Mouse (Mus musculus): ENCODE measurements around the gene Ppfia4. TPM values are rescaled to one million over a fixed set of nuclear protein-coding genes. Genes with fewer than 3 reads are reported as not detected.
"Not testable (repeated sequence)": the region's sequence is repeated elsewhere in the genome, so short reads cannot be mapped to it uniquely, and the experiment has no call there.

Gene Ppfia4
- polyA plus RNA-seq, 1 experiment from 2014 or later = 20.4 TPM

- no peak for ATAC-seq (replicated peaks)
- no peaks in the 10 kb centered on the region for H3K9me3 ChIP-seq
- no peaks in the 10 kb centered on the region for H3K36me3 ChIP-seq (replicated peaks)
- H3K27ac ChIP-seq = no peak overlapping the region
- H3K4me2 ChIP-seq = no peak overlapping the region
- H3K4me3 ChIP-seq = no peak overlapping the region
- no peaks in the 10 kb centered on the region for H3K27me3 ChIP-seq (replicated peaks)
- H3K4me1 ChIP-seq = peaks cover 9% of the 10 kb centered on the region; the same call in 1 of the 2 replicates
- 81% methylated on average over 13 of the region's 13 CpGs for WGBS
- H3K9ac ChIP-seq = no peak overlapping the region
Observed at GRCm38 (mm10) chr1:134275616-134276464, 56.9 kb downstream of the Ppfia4 start.

DNA sequence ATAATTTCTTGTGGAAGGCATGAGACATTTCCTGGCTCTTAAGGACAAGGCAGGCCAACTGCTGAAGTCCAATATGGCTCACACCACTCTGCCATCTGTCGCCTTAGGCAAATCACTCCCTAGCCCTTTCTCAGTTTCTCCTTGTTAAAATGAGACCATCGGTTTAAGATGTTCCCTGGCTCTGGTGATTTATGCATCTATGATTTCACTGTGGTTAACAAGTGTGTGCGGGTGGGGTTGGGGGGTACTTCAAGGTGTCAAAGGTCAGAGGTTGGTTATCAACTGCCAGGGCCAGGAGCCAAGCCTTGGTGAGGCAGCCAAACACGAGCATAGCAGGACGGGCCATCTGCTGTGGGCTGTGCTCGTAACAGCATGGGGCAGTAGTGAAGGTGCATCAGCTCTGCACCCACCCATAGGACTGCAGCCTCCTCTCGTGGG is 58.2 kb downstream of the Ppfia4 start:
- Histone ChIP-seq H3K9me3 (no peaks in the 10 kb centered on the region), H3K4me3 (no peak overlapping the region), H3K4me2 (no peak overlapping the region), H3K27me3 (replicated peaks) (no peaks in the 10 kb centered on the region), H3K9ac (no peak overlapping the region), H3K36me3 (replicated peaks) (no peaks in the 10 kb centered on the region), H3K4me1 (peaks cover 9% of the 10 kb centered on the region; the same call in 1 of the 2 replicates), H3K27ac (no peak overlapping the region)
- ATAC-seq (replicated peaks) = no peak
- WGBS = 79% methylated on average over 7 of the region's 7 CpGs

DNA sequence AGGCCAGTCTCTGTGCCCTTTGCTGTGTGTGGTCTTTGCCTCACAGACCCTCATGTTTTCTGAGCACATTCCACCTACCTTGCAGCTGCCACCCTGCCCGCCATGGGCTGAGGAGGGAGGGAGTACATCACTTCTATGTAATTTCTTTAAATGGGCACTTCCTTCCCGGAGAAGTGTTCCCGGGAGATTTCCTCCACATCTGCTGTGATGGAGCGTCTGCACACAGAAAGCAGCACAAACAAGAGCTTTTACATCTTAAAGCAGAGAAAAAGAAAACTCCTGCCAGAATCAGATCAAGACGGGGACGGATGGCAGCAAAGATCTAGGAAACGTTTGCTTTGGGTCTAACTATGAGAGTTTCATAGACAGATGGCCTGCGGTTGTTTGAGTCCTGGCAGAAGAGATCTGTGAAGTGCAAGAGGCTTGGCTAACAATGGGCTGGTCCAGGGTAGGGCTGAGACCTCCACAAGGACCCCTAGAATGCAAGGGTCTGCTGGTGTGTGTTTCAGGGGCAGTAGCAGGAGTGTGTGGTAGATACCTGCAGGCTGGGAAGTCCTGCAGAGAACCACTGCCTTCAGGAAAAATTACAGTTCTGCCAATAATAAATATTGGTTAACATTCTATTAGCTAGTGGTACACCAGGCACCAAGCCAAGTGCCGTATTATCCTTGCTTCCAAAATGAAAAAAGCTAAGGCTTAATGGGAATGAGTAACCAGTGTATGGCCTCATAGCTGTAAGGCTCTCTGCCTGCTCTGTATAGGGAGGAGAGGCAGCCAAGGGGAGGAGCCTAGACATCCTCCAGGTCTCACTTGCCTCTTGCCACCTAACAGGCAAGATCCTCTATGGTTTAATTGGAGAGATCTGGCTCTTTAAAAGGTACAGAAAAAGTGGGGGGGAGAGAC is 59.0 kb downstream of the Ppfia4 start:
- Histone ChIP-seq H3K36me3 (replicated peaks) (no peaks in the 10 kb centered on the region), H3K4me1 (peaks cover 9% of the 10 kb centered on the region; the same call in 1 of the 2 replicates), H3K27ac (0 out of 2 replicates have a peak overlapping the region, but pooled peaks have one; percentile 45), H3K9ac (no peak overlapping the region), H3K4me3 (no peak overlapping the region), H3K9me3 (no peaks in the 10 kb centered on the region), H3K4me2 (no peak overlapping the region), H3K27me3 (replicated peaks) (no peaks in the 10 kb centered on the region)
- 48% methylated on average over 9 of the region's 9 CpGs for WGBS
- ATAC-seq (replicated peaks) = no peak

- Histone ChIP-seq H3K4me3 (no peak overlapping the region), H3K27ac (no peak overlapping the region), H3K4me2 (no peak overlapping the region), H3K9ac (no peak overlapping the region), H3K27me3 (replicated peaks) (no peaks in the 10 kb centered on the region), H3K4me1 (peaks cover 9% of the 10 kb centered on the region; the same call in 1 of the 2 replicates), H3K36me3 (replicated peaks) (no peaks in the 10 kb centered on the region), H3K9me3 (no peaks in the 10 kb centered on the region)
- WGBS = 38% methylated on average over 5 of the region's 5 CpGs
- ATAC-seq (replicated peaks) = no peak
Observed at GRCm38 (mm10) chr1:134272754-134273250, 59.9 kb downstream of the Ppfia4 start.

GRCm38 (mm10) chr1:134270026-134270425 is 62.7 kb downstream of the Ppfia4 start:
- Histone ChIP-seq H3K4me3 (no peak overlapping the region), H3K4me1 (peaks cover 18% of the 10 kb centered on the region)
- 63% methylated on average over 7 of the region's 7 CpGs for WGBS

GRCm38 (mm10) chr1:134265797-134266196 is 66.9 kb downstream of the Ppfia4 start:
- no peak overlapping the region for H3K4me2 ChIP-seq
- peaks cover 9% of the 10 kb centered on the region for H3K4me1 ChIP-seq
- no peaks in the 10 kb centered on the region for H3K9me3 ChIP-seq
- ATAC-seq (replicated peaks) = 0 out of 2 replicates have a peak, but pooled peaks have one; percentile 42
- no peak overlapping the region for H3K4me3 ChIP-seq
- no peaks in the 10 kb centered on the region for H3K27me3 ChIP-seq (replicated peaks)
- no peaks in the 10 kb centered on the region for H3K36me3 ChIP-seq (replicated peaks)
- H3K27ac ChIP-seq = 0 out of 2 replicates have a peak overlapping the region, but pooled peaks have one; percentile 25
- no peak overlapping the region for H3K9ac ChIP-seq
- WGBS = 17% methylated on average over 2 of the region's 2 CpGs

More at GRCm38 (mm10) chr1:134270026-134270425, 62.7 kb downstream of the Ppfia4 start:
- no peaks in the 10 kb centered on the region for H3K9me3 ChIP-seq
- no peak overlapping the region for H3K4me2 ChIP-seq
- H3K36me3 ChIP-seq (replicated peaks) = no peaks in the 10 kb centered on the region
- no peaks in the 10 kb centered on the region for H3K27me3 ChIP-seq (replicated peaks)
- no peak for ATAC-seq (replicated peaks)
- no peak overlapping the region for H3K9ac ChIP-seq
- H3K27ac ChIP-seq = no peak overlapping the region

DNA sequence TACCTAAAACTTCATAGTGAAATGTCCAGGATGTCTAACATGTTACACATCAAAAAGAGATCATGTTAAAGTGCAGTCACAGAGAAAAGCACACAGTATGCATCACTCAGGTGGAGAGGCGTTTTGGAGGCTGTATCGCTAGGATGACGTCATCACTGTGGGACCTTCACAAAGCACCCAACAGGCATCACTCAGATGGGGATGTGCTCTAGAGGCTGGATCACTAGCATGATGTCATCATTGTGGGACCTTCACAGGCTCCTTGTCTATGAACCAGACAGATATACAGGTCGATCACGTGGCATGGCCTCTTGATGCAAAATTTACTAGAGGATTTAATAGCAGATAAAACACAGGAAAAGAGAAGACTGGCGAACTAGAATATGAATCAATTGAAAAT is 68.4 kb downstream of the Ppfia4 start:
- no peaks in the 10 kb centered on the region for H3K27me3 ChIP-seq (replicated peaks)
- no peaks in the 10 kb centered on the region for H3K36me3 ChIP-seq (replicated peaks)
- no peak overlapping the region for H3K4me3 ChIP-seq
- H3K9ac ChIP-seq = no peak overlapping the region
- 91% methylated on average over 6 of the region's 6 CpGs for WGBS
- no peak overlapping the region for H3K4me2 ChIP-seq
- peaks cover 9% of the 10 kb centered on the region for H3K4me1 ChIP-seq
- no peak for ATAC-seq (replicated peaks)
- H3K27ac ChIP-seq = no peak overlapping the region
- H3K9me3 ChIP-seq = no peaks in the 10 kb centered on the region

DNA sequence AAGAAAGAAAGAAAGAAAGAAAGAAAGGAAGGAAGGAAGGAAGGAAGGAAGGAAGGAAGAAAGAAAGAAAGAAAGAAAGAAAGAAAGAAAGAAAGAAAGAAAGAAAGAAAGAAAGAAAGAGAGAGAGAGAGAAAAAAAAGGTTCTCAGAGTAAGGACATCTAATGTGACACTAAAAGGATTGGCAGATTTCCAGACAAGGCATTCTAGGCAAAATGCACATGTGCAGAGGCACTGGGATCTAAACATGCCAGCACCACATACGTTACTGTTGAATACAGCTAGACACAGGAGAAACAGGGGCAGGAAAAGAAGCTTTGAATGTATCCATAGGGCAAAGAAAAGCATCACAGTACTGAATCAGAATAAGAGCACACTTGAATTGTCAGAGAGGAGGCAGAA is 83.0 kb downstream of the Ppfia4 start:
- not testable (repeated sequence) for ATAC-seq (replicated peaks)

More for the DNA sequence above, 83.0 kb downstream of the Ppfia4 start:
- H3K9ac ChIP-seq; H3K27me3 ChIP-seq (replicated peaks); H3K9me3 ChIP-seq; H3K36me3 ChIP-seq (replicated peaks); H3K4me3 ChIP-seq; H3K4me1 ChIP-seq; H3K4me2 ChIP-seq; H3K27ac ChIP-seq: not testable (repeated sequence)
- WGBS = 53% methylated on average over 1 of the region's 1 CpGs

Other genes with a start within 250 kb of the Ppfia4 start
- gene Chit1, start 221.7 kb downstream of the Ppfia4 start, polyA plus RNA-seq (2015; fragmentation: Nextera tagmentation; extraction: Ambion mirVana) = 0.09 and 0.10 TPM in 2 replicates
- gene Chil1, start 150.8 kb downstream of the Ppfia4 start, polyA plus RNA-seq (2015; fragmentation: Nextera tagmentation; extraction: Ambion mirVana) = 1.5 and 3.3 TPM in 2 replicates
- gene Mybph, start 139.5 kb downstream of the Ppfia4 start, polyA plus RNA-seq (2015; fragmentation: Nextera tagmentation; extraction: Ambion mirVana) = 0.13 and 0.19 TPM in 2 replicates
- gene Adora1, start 97.5 kb downstream of the Ppfia4 start, polyA plus RNA-seq (2015; fragmentation: Nextera tagmentation; extraction: Ambion mirVana) = 16.2 and 19.2 TPM in 2 replicates
- gene Myog, start 42.9 kb downstream of the Ppfia4 start, polyA plus RNA-seq (2015; fragmentation: Nextera tagmentation; extraction: Ambion mirVana) = 0.10 TPM in 1 of 2 replicates, not detected in the other
- gene Tmem183a, start 29.1 kb upstream of the Ppfia4 start, polyA plus RNA-seq (2015; fragmentation: Nextera tagmentation; extraction: Ambion mirVana) = 144 and 147 TPM in 2 replicates
- not detected in 2 replicates for gene 4933406M09Rik, start 53.0 kb upstream of the Ppfia4 start, polyA plus RNA-seq (2015; fragmentation: Nextera tagmentation; extraction: Ambion mirVana)
- 12.6 and 13.3 TPM in 2 replicates for gene Cyb5r1, start 72.6 kb upstream of the Ppfia4 start, polyA plus RNA-seq (2015; fragmentation: Nextera tagmentation; extraction: Ambion mirVana)
- 76.0 and 82.4 TPM in 2 replicates for gene Adipor1, start 82.5 kb upstream of the Ppfia4 start, polyA plus RNA-seq (2015; fragmentation: Nextera tagmentation; extraction: Ambion mirVana)
- 37.0 and 37.7 TPM in 2 replicates for gene Klhl12, start 122.6 kb upstream of the Ppfia4 start, polyA plus RNA-seq (2015; fragmentation: Nextera tagmentation; extraction: Ambion mirVana)
- gene Rabif, start 161.7 kb upstream of the Ppfia4 start, polyA plus RNA-seq (2015; fragmentation: Nextera tagmentation; extraction: Ambion mirVana) = 69.5 and 70.7 TPM in 2 replicates
- not detected in 2 replicates for gene Mgat4e, start 216.8 kb upstream of the Ppfia4 start, polyA plus RNA-seq (2015; fragmentation: Nextera tagmentation; extraction: Ambion mirVana)
- 83.9 and 87.1 TPM in 2 replicates for gene Kdm5b, start 227.2 kb upstream of the Ppfia4 start, polyA plus RNA-seq (2015; fragmentation: Nextera tagmentation; extraction: Ambion mirVana)